Mouse (Mus musculus) kidney, embryonic 14.5 days (tissue): ENCODE data around the gene Tm6sf1. TPM values are rescaled to one million over a fixed set of nuclear protein-coding genes. Genes with fewer than 3 reads are reported as not detected.

Experiments used
- ATAC-seq: fragments of 200-750 bp; cut with Nextera tagmentation; 2 replicates; pipeline ENCODE4 v1.8.0; 2017; ENCODE audit warnings: moderate number of reproducible peaks, mild to moderate bottlenecking, moderate TSS enrichment, moderate library complexity; ENCODE audit not compliant: low FRiP score, low TSS enrichment
- H3K27ac ChIP-seq: fragments of 300-500 bp; sonication (generic); 2 replicates; pipeline ENCODE4 v1.5.1; 2014; ENCODE audit warnings: low read depth, mild to moderate bottlenecking, low read length, moderate library complexity, mixed read lengths
- H3K27me3 ChIP-seq: fragments of 300-500 bp; sonication (generic); 2 replicates; pipeline ENCODE4 v1.6.1; 2014; ENCODE audit warnings: mild to moderate bottlenecking, low read length; ENCODE audit not compliant: control insufficient read depth, insufficient read depth
- H3K36me3 ChIP-seq: fragments of 300-500 bp; sonication (generic); 2 replicates; pipeline ENCODE4 v1.6.1; 2014; ENCODE audit warnings: low read length, mixed read lengths; ENCODE audit not compliant: control insufficient read depth, insufficient read depth
- H3K4me1 ChIP-seq: fragments of 300-500 bp; sonication (generic); 2 replicates; pipeline ENCODE4 v1.6.1; 2014; ENCODE audit warnings: low read length, mixed read lengths; ENCODE audit not compliant: control insufficient read depth, insufficient read depth
- H3K4me2 ChIP-seq: fragments of 300-500 bp; sonication (generic); replicated peaks from 2 replicates; pipeline ENCODE4 v1.6.1; 2014; ENCODE audit warnings: low read depth, mild to moderate bottlenecking, low read length
- H3K4me3 ChIP-seq: fragments of 300-500 bp; sonication (generic); 2 replicates; pipeline ENCODE4 v1.5.1; 2014; ENCODE audit warnings: mild to moderate bottlenecking, low read length
- H3K9ac ChIP-seq: fragments of 300-500 bp; sonication (generic); 2 replicates; pipeline ENCODE4 v1.6.1; 2014; ENCODE audit warnings: low read depth, mild to moderate bottlenecking, low read length, moderate library complexity
- H3K9me3 ChIP-seq: fragments of 300-500 bp; sonication (generic); 2 replicates; pipeline ENCODE4 v1.6.1; 2016; ENCODE audit warnings: low read length; ENCODE audit not compliant: control insufficient read depth
- WGBS: fragments of 180-500 bp; shearing (Covaris S2); extraction: QIAGEN DNeasy Blood & Tissue Kit; methylation state at CpG from one replicate; pipeline ENCODE4 v1.1.7; 2014; 5-methylcytosine and 5-hydroxymethylcytosine counted together
- polyA plus RNA-seq: library from polyadenylated mRNA; unstranded; fragments of >200 nt; fragmentation: Nextera tagmentation; extraction: Ambion mirVana; gene quantifications from 2 replicates; pipeline ENCODE4 v1.2.1, GENCODE M21; 2014

Gene Tm6sf1
- polyA plus RNA-seq, 1 experiment from 2014 or later, result 16.0 TPM

DNA sequence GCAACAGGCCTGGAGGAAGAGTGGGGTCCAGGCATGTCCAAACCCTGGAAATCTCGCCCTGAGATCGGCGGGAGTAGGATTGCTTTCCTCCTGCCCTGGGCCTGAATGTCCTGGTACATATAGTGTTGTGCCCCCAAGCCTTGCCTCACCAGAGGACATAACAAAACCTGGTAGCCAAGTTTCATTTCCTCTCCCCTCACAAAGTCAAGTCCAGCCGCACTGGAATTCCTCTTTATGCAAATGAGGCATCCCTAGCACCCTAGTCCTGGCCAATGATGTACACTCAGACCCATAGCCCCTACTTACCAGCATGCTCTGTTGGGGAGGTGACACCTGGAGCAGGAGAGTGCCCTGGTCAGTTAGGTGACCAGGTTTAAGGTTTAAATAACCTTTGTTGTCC, 2.6 kb upstream of the Tm6sf1 start:
- no peak overlapping the region for H3K4me2 ChIP-seq
- ATAC-seq, result no peak
- H3K27ac ChIP-seq, result no peak overlapping the region
- no peak overlapping the region for H3K9ac ChIP-seq
- WGBS, result 83% methylated on average over 4 of the region's 4 CpGs
- peaks cover 11% of the 10 kb centered on the region; the same call in 1 of the 2 replicates for H3K27me3 ChIP-seq
- H3K9me3 ChIP-seq, result no peaks in the 10 kb centered on the region
- no peaks in the 10 kb centered on the region for H3K36me3 ChIP-seq
- peaks cover 3% of the 10 kb centered on the region; the same call in 1 of the 2 replicates for H3K4me1 ChIP-seq
- no peak overlapping the region for H3K4me3 ChIP-seq

GRCm38 (mm10) chr7:81858236-81858635, 565 bp upstream of the Tm6sf1 start:
- Histone ChIP-seq H3K27me3 (peaks cover 11% of the 10 kb centered on the region; the same call in 1 of the 2 replicates), H3K4me2 (peak overlapping the region; percentile 98), H3K4me1 (peaks cover 3% of the 10 kb centered on the region; the same call in 1 of the 2 replicates), H3K27ac (no peak overlapping the region), H3K9ac (no peak overlapping the region), H3K9me3 (no peaks in the 10 kb centered on the region), H3K4me3 (no peak overlapping the region), H3K36me3 (no peaks in the 10 kb centered on the region)
- no peak for ATAC-seq
- 5% methylated on average over 9 of the region's 9 CpGs for WGBS

DNA sequence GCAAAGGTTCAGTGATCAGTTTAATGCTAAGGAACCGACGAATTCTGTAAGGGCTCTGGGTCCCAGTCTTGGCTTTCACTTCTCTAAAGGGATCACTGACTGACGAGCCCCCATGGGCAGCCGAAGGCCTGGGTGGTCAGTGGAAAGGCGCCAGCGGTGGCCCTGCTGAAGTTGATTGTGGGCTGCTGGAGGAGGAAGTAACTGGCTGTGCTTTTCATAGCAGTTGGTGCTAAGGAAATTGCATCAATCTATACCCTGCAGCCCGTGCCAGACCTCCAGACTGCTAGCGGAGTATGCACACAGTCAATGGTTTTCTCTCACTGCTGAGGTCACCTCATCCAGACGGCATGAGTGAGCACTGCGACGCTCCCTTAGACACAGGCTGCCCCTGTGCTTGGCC, 1.3 kb downstream of the Tm6sf1 start:
- ATAC-seq, result no peak; the same call in 1 of the 2 replicates
- Histone ChIP-seq H3K27me3 (peaks cover 11% of the 10 kb centered on the region; the same call in 1 of the 2 replicates), H3K9me3 (no peaks in the 10 kb centered on the region), H3K4me3 (peak overlapping the region; percentile 64; the same call in 1 of the 2 replicates), H3K4me2 (peak overlapping the region; percentile 98), H3K27ac (no peak overlapping the region), H3K4me1 (peaks cover 3% of the 10 kb centered on the region; the same call in 1 of the 2 replicates), H3K9ac (no peak overlapping the region), H3K36me3 (no peaks in the 10 kb centered on the region)
- 32% methylated on average over 11 of the region's 11 CpGs for WGBS

DNA sequence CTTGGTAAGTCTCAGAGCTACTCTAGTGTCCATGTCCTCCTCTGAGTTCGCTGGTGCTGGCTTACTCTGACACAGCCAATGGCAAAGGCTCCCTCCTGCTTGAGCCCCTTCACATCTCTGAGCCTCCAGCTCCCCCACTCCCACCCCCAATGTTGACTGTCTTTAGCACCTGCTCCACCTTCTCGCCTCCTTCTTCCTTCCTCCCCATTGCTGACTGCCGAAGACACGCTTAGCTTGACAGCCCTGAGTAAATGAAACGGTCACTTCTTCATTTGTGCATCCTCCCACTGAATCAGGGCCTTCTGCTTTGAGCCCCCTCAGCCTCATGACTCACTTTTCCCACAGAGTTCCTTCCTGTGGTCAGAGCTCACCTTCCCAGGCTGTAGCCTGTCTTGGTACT, 2.2 kb downstream of the Tm6sf1 start:
- Histone ChIP-seq H3K9ac (no peak overlapping the region), H3K36me3 (no peaks in the 10 kb centered on the region), H3K4me1 (peaks cover 3% of the 10 kb centered on the region; the same call in 1 of the 2 replicates), H3K27me3 (peaks cover 11% of the 10 kb centered on the region; the same call in 1 of the 2 replicates), H3K27ac (no peak overlapping the region), H3K9me3 (no peaks in the 10 kb centered on the region), H3K4me2 (no peak overlapping the region), H3K4me3 (no peak overlapping the region)
- 57% methylated on average over 5 of the region's 5 CpGs for WGBS
- no peak for ATAC-seq

- Histone ChIP-seq H3K9me3 (no peaks in the 10 kb centered on the region), H3K4me2 (no peak overlapping the region), H3K27me3 (peaks cover 11% of the 10 kb centered on the region; the same call in 1 of the 2 replicates), H3K27ac (no peak overlapping the region), H3K36me3 (no peaks in the 10 kb centered on the region), H3K9ac (no peak overlapping the region), H3K4me3 (no peak overlapping the region), H3K4me1 (peaks cover 3% of the 10 kb centered on the region; the same call in 1 of the 2 replicates)
- no peak for ATAC-seq
- WGBS, result 80% methylated on average over 2 of the region's 2 CpGs
Measured at GRCm38 (mm10) chr7:81861461-81861860, 2.7 kb downstream of the Tm6sf1 start.

DNA sequence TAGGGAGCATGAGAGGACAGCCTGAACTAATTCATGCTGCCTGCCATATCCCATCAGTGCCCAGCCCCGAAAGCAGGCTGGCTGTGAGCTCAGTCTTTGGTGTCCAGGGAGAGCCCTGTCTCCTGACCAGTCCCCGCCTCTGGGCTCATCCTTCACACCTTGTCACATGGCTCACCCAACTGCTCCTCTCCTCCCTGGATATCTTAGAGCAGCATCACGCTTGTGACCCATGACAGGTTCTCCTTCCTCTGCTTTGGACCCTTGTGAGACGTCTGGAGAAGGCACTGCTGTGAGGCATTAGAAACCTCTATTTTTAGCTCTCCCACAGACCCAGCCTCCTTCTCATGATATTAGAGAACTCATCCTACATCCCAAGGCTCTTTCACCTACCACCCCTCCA, 3.1 kb downstream of the Tm6sf1 start:
- H3K27me3 ChIP-seq, result peaks cover 9% of the 10 kb centered on the region; the same call in 1 of the 2 replicates

DNA sequence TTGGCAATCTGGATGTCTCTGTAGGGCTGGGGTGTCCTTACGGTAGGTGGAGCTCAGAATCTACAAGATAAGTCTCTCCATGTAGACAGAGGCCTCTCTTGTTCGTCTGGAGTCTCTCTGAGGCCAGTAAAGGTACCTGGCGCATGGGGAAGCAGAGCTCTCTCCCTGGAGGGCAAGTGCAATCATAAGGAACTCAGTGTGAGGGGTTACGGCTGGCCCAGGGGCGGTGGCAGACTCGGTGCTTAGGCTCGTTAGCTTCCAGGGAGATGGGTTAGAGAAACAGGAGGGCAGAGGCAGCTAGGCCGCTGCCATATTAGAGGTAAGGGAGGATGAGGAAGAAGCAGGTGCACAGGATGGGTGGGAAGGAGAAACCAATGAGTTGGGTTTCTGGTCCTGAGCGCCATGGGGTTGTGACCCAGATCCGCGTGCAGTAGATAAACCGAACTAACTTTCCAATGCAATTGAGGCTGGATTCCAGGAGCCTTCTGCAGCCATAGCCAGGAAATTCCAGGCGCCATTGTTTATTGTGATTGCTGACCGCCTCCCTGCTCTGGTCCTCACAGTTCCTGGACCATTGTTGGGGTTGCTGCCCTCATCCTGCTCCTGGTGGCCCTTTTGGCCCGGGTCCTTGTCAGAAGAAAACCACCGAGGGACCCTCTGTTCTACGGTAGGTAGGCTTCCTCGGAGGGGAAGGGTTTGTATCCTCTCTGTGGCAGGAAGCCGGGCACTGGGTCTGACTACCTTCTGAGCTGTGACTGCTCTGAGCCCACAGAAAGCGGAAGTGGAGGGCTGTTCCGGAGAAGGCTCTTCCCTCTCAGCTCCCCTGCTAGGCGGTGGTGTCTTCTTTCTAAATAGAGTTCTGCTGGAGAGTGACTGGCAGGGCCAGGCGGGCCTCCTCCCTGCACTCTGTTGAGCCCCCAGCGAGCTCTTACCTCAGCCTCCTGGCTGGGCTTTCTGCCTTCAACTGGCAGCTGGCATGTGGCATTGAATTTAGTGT, 4.1 kb downstream of the Tm6sf1 start:
- 76% methylated on average over 24 of the region's 24 CpGs for WGBS

More for the DNA sequence above, 3.1 kb downstream of the Tm6sf1 start:
- Histone ChIP-seq H3K36me3 (no peaks in the 10 kb centered on the region), H3K27ac (no peak overlapping the region), H3K4me2 (no peak overlapping the region), H3K9me3 (no peaks in the 10 kb centered on the region), H3K9ac (no peak overlapping the region), H3K4me3 (no peak overlapping the region), H3K4me1 (peaks cover 3% of the 10 kb centered on the region; the same call in 1 of the 2 replicates)
- 69% methylated on average over 4 of the region's 4 CpGs for WGBS
- ATAC-seq, result no peak

GRCm38 (mm10) chr7:81864552-81864951, 5.8 kb downstream of the Tm6sf1 start:
- Histone ChIP-seq H3K4me1 (no peaks in the 10 kb centered on the region; the same call in 1 of the 2 replicates), H3K9me3 (no peaks in the 10 kb centered on the region), H3K4me3 (no peak overlapping the region), H3K27me3 (no peaks in the 10 kb centered on the region; the same call in 1 of the 2 replicates), H3K4me2 (no peak overlapping the region), H3K9ac (no peak overlapping the region), H3K27ac (no peak overlapping the region), H3K36me3 (no peaks in the 10 kb centered on the region)
- WGBS, result 87% methylated on average over 6 of the region's 6 CpGs
- no peak for ATAC-seq

More for the DNA sequence above, 4.1 kb downstream of the Tm6sf1 start:
- 0 out of 2 replicates have a peak overlapping the region, but pooled peaks have one; percentile 17 for H3K27ac ChIP-seq
- H3K4me1 ChIP-seq, result peaks cover 3% of the 10 kb centered on the region; the same call in 1 of the 2 replicates
- H3K27me3 ChIP-seq, result peaks cover 5% of the 10 kb centered on the region; the same call in 1 of the 2 replicates
- no peak overlapping the region for H3K4me2 ChIP-seq
- H3K4me3 ChIP-seq, result no peak overlapping the region
- no peaks in the 10 kb centered on the region for H3K9me3 ChIP-seq
- ATAC-seq, result no peak
- H3K9ac ChIP-seq, result no peak overlapping the region
- no peaks in the 10 kb centered on the region for H3K36me3 ChIP-seq

DNA sequence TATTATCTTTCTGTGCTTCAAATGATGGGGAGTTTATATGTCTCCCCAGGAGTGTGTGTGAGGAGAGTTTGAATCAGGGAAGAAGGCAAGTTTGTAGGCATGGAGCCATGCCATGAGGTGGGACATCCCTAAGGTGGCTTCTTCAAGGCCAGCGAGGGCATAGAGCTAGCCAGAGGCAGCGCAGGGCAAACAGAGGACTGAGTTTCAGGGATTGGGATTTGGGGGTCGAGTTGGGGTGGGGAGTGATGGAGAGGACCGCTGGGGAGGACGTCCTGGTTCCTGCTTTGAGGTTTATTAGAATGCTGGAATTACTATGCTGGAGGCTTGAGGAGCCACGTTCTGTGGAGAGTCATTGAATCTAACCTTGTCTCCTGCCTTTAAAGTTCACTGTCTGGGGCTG, 7.1 kb downstream of the Tm6sf1 start:
- Histone ChIP-seq H3K4me3 (no peak overlapping the region), H3K9ac (no peak overlapping the region), H3K4me2 (no peak overlapping the region), H3K9me3 (no peaks in the 10 kb centered on the region), H3K4me1 (no peaks in the 10 kb centered on the region; the same call in 1 of the 2 replicates), H3K27ac (no peak overlapping the region), H3K27me3 (no peaks in the 10 kb centered on the region), H3K36me3 (no peaks in the 10 kb centered on the region)
- ATAC-seq, result no peak
- WGBS, result 91% methylated on average over 6 of the region's 6 CpGs
